Mouse (Mus musculus): Measurements from ENCODE around the gene Osbpl6.

DNA sequence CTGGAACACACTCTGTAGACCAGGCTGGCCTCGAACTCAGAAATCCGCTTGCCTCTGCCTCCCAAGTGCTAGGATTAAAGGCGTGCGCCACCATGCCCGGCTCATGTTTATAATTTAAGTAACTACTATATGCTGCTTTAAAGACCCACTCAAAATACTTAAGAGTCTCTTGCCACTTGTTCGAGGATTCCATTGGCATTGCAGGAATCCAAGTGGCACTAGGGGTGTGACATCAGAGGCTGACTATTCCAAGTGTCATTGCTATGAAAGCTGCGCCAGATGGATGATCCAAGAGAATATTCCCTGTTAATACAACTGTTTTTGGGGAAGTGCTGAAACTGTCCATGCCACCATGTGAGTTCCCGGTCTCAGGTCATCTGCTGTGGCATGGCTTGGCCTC, 83.9 kb downstream of the Osbpl6 start:
- TF ChIP-seq POLR2A (IDR thresholded peaks at IDR 0.05; ENCODE audit: borderline replicate concordance, insufficient read depth, low read length) (no peak), CTCF (IDR thresholded peaks at IDR 0.05; ENCODE audit: borderline replicate concordance, insufficient read depth, low read depth, low read length) (no peak)
